Mouse (Mus musculus) lung, postnatal 0 days (tissue): ENCODE data around the gene Stap1. TPM values are rescaled to one million over a fixed set of nuclear protein-coding genes. Genes with fewer than 3 reads are reported as not detected.
A peak's percentile ranks its signal among the peaks of the same experiment; 100 is the strongest.

Experiments used
- ATAC-seq: fragments of 200-750 bp; cut with Nextera tagmentation; 2 replicates; pipeline ENCODE4 v1.8.0; 2017; ENCODE audit warnings: moderate library complexity
- DNase-seq: peaks from one replicate; pipeline ENCODE4 v3.0.0-alpha.2; 2016; ENCODE audit warnings: low spot score
- H3K27ac ChIP-seq: fragments of 300-500 bp; sonication (generic); 2 replicates; pipeline ENCODE4 v1.5.1; 2014; ENCODE audit warnings: antibody characterized with exemption, mild to moderate bottlenecking, low read length, mixed read lengths
- H3K27me3 ChIP-seq: fragments of 300-500 bp; sonication (generic); replicated peaks from 2 replicates; pipeline ENCODE4 v1.6.1; 2014; ENCODE audit warnings: low read length, mixed read lengths; ENCODE audit not compliant: insufficient read depth
- H3K36me3 ChIP-seq: fragments of 300-500 bp; sonication (generic); 2 replicates; pipeline ENCODE4 v1.6.1; 2014; ENCODE audit warnings: low read length, mixed read lengths; ENCODE audit not compliant: insufficient read depth
- H3K4me1 ChIP-seq: fragments of 300-500 bp; sonication (generic); 2 replicates; pipeline ENCODE4 v1.6.1; 2014; ENCODE audit warnings: antibody characterized with exemption, low read depth, low read length, mixed read lengths; ENCODE audit not compliant: insufficient read depth
- H3K4me2 ChIP-seq: fragments of 300-500 bp; sonication (generic); replicated peaks from 2 replicates; pipeline ENCODE4 v1.6.1; 2014; ENCODE audit warnings: low read depth, mild to moderate bottlenecking, low read length, moderate library complexity, mixed read lengths
- H3K4me3 ChIP-seq: fragments of 300-500 bp; sonication (generic); 2 replicates; pipeline ENCODE4 v1.5.1; 2014; ENCODE audit warnings: low read depth, low read length
- H3K9ac ChIP-seq: fragments of 300-500 bp; sonication (generic); replicated peaks from 2 replicates; pipeline ENCODE4 v1.6.1; 2014; ENCODE audit warnings: low read depth, mild to moderate bottlenecking
- H3K9me3 ChIP-seq: fragments of 300-500 bp; sonication (generic); 2 replicates; pipeline ENCODE4 v1.6.1; 2016; ENCODE audit warnings: low read length, mixed read lengths
- CTCF ChIP-seq: IDR thresholded peaks from 2 replicates; pipeline ENCODE4 v1.5.1; 2016; ENCODE audit warnings: antibody characterized with exemption, mild to moderate bottlenecking
- EP300 ChIP-seq: IDR thresholded peaks from 2 replicates; pipeline ENCODE4 v1.6.1; 2016; ENCODE audit warnings: antibody characterized with exemption, mild to moderate bottlenecking, control low read depth
- WGBS: fragments of 180-500 bp; shearing (Covaris S2); extraction: QIAGEN DNeasy Blood & Tissue Kit; methylation state at CpG from one replicate; pipeline ENCODE4 v1.1.7; 2014; 5-methylcytosine and 5-hydroxymethylcytosine counted together
- polyA plus RNA-seq: library from polyadenylated mRNA; unstranded; fragments of >200 nt; fragmentation: Nextera tagmentation; extraction: Ambion mirVana; gene quantifications from 2 replicates; pipeline ENCODE4 v1.2.1, GENCODE M21; 2015

Stap1 gene
- polyA plus RNA-seq, 1 experiment from 2014 or later, result 0.36 TPM

GRCm38 (mm10) chr5:86068451-86068850 is 3.1 kb upstream of the Stap1 start:
- Histone ChIP-seq H3K27me3 (no peaks in the 10 kb centered on the region), H3K4me2 (no peak overlapping the region), H3K9ac (no peak overlapping the region), H3K9me3 (no peaks in the 10 kb centered on the region), H3K36me3 (no peaks in the 10 kb centered on the region), H3K27ac (no peak overlapping the region), H3K4me3 (no peak overlapping the region), H3K4me1 (0 out of 2 replicates have a peak, but pooled peaks cover 4% of the 10 kb centered on the region)
- TF ChIP-seq CTCF (no peak), EP300 (no peak)
- 62% methylated on average over 3 of the region's 3 CpGs for WGBS
- no peak for DNase-seq
- ATAC-seq, result no peak

DNA sequence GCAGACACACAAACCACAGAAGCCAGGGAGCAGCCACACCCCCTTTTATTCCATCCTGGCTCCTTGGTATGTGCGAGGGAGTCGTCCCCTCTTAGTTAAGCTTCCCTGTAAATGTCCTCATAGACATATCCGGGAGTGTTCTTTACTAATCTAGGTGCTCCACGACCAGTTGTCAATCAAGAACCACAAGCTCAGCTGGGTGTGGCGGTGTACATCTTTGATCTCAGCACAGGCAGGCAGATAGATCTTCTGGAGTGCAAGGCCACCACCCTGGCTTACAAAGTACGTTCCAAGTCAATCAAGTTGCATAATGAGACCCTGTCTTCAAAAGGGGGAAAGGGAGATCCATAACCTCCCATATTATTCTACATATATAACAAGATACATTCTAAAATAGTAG is 2.4 kb upstream of the Stap1 start:
- TF ChIP-seq EP300 (no peak), CTCF (no peak)
- WGBS, result 75% methylated on average over 6 of the region's 6 CpGs

GRCm38 (mm10) chr5:86072756-86073386 is 1.3 kb downstream of the Stap1 start:
- 85% methylated on average over 4 of the region's 4 CpGs for WGBS
- H3K4me3 ChIP-seq, result no peak overlapping the region

More for the DNA sequence above, 2.4 kb upstream of the Stap1 start:
- no peaks in the 10 kb centered on the region for H3K9me3 ChIP-seq
- no peaks in the 10 kb centered on the region for H3K36me3 ChIP-seq
- H3K27me3 ChIP-seq, result no peaks in the 10 kb centered on the region
- H3K4me3 ChIP-seq, result no peak overlapping the region
- no peak overlapping the region for H3K27ac ChIP-seq
- no peak overlapping the region for H3K4me2 ChIP-seq
- H3K4me1 ChIP-seq, result 0 out of 2 replicates have a peak, but pooled peaks cover 4% of the 10 kb centered on the region
- H3K9ac ChIP-seq, result no peak overlapping the region
- no peak for ATAC-seq
- DNase-seq, result no peak

GRCm38 (mm10) chr5:86078720-86079334 is 7.3 kb downstream of the Stap1 start:
- ATAC-seq (no peak; the same call in 1 of the 2 replicates), DNase-seq (peak; percentile 49)
- H3K4me1 ChIP-seq, result no peaks in the 10 kb centered on the region
- no peak overlapping the region for H3K9ac ChIP-seq
- H3K27me3 ChIP-seq, result no peaks in the 10 kb centered on the region
- no peak overlapping the region for H3K4me3 ChIP-seq
- H3K27ac ChIP-seq, result no peak overlapping the region
- no peaks in the 10 kb centered on the region for H3K36me3 ChIP-seq
- no peak for TF ChIP-seq CTCF
- TF ChIP-seq EP300, result no peak
- WGBS, result 69% methylated on average over 3 of the region's 3 CpGs
- no peaks in the 10 kb centered on the region for H3K9me3 ChIP-seq
- no peak overlapping the region for H3K4me2 ChIP-seq

More at GRCm38 (mm10) chr5:86072756-86073386, 1.3 kb downstream of the Stap1 start:
- DNase-seq, result no peak
- H3K27ac ChIP-seq, result no peak overlapping the region
- H3K36me3 ChIP-seq, result no peaks in the 10 kb centered on the region
- no peaks in the 10 kb centered on the region for H3K4me1 ChIP-seq
- no peak for TF ChIP-seq CTCF
- TF ChIP-seq EP300, result no peak
- no peaks in the 10 kb centered on the region for H3K27me3 ChIP-seq
- no peaks in the 10 kb centered on the region for H3K9me3 ChIP-seq
- H3K4me2 ChIP-seq, result no peak overlapping the region
- H3K9ac ChIP-seq, result no peak overlapping the region
- no peak for ATAC-seq

DNA sequence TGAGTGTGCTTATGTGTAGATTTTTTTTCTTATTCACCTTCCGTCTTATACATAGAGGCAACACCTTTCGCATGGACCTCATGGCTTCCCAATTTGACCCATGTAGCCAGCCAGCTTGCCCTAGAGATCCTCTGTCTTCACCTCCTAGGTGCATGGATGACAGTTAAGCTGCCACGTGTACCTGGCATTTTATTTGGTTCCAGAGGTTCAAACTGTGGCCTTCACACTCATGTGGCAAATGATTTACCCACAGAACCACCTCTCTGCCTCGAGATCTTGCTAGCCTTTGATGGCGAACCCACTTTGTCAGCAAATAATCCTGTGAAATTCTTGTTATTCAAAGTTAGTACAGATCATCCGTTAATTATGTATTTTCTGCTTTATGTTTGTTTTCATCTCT is 12.4 kb downstream of the Stap1 start:
- 78% methylated on average over 6 of the region's 6 CpGs for WGBS
- ATAC-seq, result no peak
- Histone ChIP-seq H3K4me3 (no peak overlapping the region), H3K36me3 (no peaks in the 10 kb centered on the region), H3K4me2 (no peak overlapping the region), H3K4me1 (no peaks in the 10 kb centered on the region), H3K9ac (no peak overlapping the region), H3K9me3 (no peaks in the 10 kb centered on the region), H3K27me3 (no peaks in the 10 kb centered on the region), H3K27ac (no peak overlapping the region)
- DNase-seq, result no peak
- TF ChIP-seq EP300 (no peak), CTCF (no peak)

GRCm38 (mm10) chr5:86084979-86085378 is 13.4 kb downstream of the Stap1 start:
- ATAC-seq (no peak), DNase-seq (no peak)
- no peak for TF ChIP-seq CTCF
- no peak for TF ChIP-seq EP300
- 59% methylated on average over 7 of the region's 7 CpGs for WGBS
- Histone ChIP-seq H3K4me1 (no peaks in the 10 kb centered on the region), H3K27ac (no peak overlapping the region), H3K36me3 (no peaks in the 10 kb centered on the region), H3K4me2 (no peak overlapping the region), H3K9me3 (no peaks in the 10 kb centered on the region), H3K9ac (no peak overlapping the region), H3K4me3 (no peak overlapping the region), H3K27me3 (no peaks in the 10 kb centered on the region)
